Mouse (Mus musculus): ENCODE data around the gene Tesmin. TPM values are rescaled to one million over a fixed set of nuclear protein-coding genes. Genes with fewer than 3 reads are reported as not detected.

The Tesmin gene
- polyA plus RNA-seq, 1 experiment from 2014 or later = 0.39 TPM

DNA sequence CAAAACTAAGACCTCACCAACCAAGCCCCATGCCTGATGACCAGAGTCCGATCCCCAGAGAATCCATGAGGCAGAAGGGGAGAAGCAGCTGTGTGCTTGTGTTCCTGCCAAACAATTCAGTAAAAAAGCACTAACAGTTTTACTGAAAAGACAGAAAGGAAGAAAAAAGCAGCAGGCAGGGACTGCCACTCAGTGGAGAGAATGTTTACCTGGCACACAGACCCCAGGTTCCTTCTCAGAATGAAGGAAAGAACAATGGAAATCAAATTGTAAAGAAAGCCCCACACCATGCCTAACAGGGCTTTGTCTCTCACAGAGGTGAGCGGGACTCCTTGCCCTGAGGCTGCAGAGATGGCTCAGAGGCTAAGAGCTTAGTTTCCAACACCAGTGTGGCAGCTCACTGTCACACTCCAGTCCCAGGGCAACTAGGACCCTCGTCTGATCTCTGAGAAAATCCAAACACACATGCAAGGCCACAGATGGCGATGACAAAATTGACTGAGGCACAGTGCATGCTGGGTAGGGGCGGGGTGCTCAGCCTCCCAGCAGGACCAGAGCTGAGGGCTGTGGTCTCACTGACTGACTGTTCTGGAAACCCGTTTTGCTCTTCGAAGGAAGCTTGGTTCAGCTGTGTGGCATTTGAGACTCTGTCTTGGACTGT lies 40.6 kb downstream of the Tesmin start:
- ATAC-seq (ENCODE audit: insufficient read depth) (no peak), DNase-seq (peak; percentile 25)
- Histone ChIP-seq H3K27me3 (ENCODE audit: insufficient read depth, low read length) (no peaks in the 10 kb centered on the region), H3K9ac (no peak overlapping the region), H3K9me3 (ENCODE audit: low read depth, low read length) (no peaks in the 10 kb centered on the region), H3K27ac (ENCODE audit: low read depth) (no peak overlapping the region), H3K4me1 (ENCODE audit: insufficient read depth) (no peaks in the 10 kb centered on the region), H3K4me2 (no peak overlapping the region), H3K4me3 (ENCODE audit: low read depth, low read length) (no peak overlapping the region), H3K36me3 (ENCODE audit: insufficient read depth) (no peaks in the 10 kb centered on the region)
- no peak for TF ChIP-seq CTCF (IDR thresholded peaks at IDR 0.05; ENCODE audit: low read depth)
- WGBS = 48% methylated on average over 7 of the region's 7 CpGs

DNA sequence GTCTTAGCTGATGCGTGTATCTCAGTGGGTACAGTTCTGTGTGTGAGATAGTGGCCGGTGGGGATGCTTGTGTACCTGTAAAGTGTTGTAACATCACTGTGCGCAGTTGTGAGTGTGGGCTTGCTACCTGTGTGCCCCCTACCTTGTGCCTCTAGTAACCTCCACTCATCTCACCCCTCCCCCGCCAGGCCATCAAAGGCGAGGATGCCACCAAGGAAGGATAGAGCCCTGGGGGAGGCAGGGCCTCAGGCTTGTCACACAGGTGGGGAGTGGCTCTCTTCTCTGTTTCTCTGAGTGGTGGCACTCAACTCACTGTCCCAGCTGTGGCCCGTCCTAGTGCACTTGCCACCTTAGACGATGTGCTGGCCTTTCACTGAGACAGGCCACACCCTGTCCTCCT lies 42.4 kb downstream of the Tesmin start:
- Histone ChIP-seq H3K9ac (no peak overlapping the region), H3K4me2 (no peak overlapping the region), H3K4me3 (ENCODE audit: low read depth, low read length) (no peak overlapping the region), H3K27ac (ENCODE audit: low read depth) (no peak overlapping the region), H3K9me3 (ENCODE audit: low read depth, low read length) (no peaks in the 10 kb centered on the region), H3K4me1 (ENCODE audit: insufficient read depth) (no peaks in the 10 kb centered on the region), H3K36me3 (ENCODE audit: insufficient read depth) (no peaks in the 10 kb centered on the region), H3K27me3 (ENCODE audit: insufficient read depth, low read length) (no peaks in the 10 kb centered on the region)
- DNase-seq = no peak
- WGBS = 62% methylated on average over 7 of the region's 7 CpGs
- no peak for TF ChIP-seq CTCF (IDR thresholded peaks at IDR 0.05; ENCODE audit: low read depth)
- no peak for ATAC-seq (ENCODE audit: insufficient read depth)

DNA sequence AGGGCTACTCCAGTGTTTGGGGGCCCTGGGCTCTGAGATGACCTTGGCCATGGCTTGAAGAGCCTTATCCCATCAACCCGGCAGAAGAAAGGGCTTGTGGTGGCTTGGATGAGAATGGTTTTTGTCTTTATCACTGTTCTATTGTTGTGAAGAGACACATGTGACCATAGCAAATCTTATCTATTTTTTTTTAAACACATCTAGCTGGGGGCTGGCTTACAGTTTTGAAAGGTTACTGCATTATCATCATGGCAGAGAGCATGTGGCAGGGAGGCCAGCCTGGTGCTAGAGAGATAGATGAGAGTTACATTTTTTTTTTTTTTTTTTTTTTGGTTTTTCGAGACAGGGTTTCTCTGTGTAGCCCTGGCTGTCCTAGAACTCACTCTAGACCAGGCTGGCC lies 43.3 kb downstream of the Tesmin start:
- Histone ChIP-seq H3K9me3 (ENCODE audit: low read depth, low read length) (no peaks in the 10 kb centered on the region), H3K27ac (ENCODE audit: low read depth) (no peak overlapping the region), H3K27me3 (ENCODE audit: insufficient read depth, low read length) (no peaks in the 10 kb centered on the region), H3K9ac (no peak overlapping the region), H3K4me2 (no peak overlapping the region), H3K36me3 (ENCODE audit: insufficient read depth) (no peaks in the 10 kb centered on the region), H3K4me3 (ENCODE audit: low read depth, low read length) (no peak overlapping the region), H3K4me1 (ENCODE audit: insufficient read depth) (no peaks in the 10 kb centered on the region)
- WGBS = 77% methylated on average over 1 of the region's 2 CpGs
- DNase-seq (no peak), ATAC-seq (ENCODE audit: insufficient read depth) (no peak)
- no peak for TF ChIP-seq CTCF (IDR thresholded peaks at IDR 0.05; ENCODE audit: low read depth)

DNA sequence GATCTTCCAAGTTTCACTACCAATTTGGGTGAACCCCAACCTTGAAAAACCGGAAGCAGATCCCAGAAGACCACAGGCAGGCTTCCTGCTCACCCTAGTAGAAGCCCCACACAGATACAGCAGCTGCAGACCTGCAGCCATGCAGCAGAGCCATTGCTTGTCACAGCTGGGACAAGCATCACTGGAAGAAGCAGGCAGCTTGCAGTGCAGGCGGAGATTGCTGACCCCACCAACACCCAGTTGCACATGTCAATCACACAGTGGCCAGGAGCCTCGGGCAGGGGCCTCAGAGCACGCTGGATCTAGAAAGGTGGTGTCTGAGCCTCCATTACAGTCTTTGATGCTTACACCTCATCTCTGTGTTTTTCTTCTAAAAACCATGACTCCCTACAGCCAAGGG lies 45.5 kb downstream of the Tesmin start:
- TF ChIP-seq CTCF (IDR thresholded peaks at IDR 0.05; ENCODE audit: low read depth) = no peak
- Histone ChIP-seq H3K27me3 (ENCODE audit: insufficient read depth, low read length) (no peaks in the 10 kb centered on the region), H3K4me1 (ENCODE audit: insufficient read depth) (no peaks in the 10 kb centered on the region)

DNA sequence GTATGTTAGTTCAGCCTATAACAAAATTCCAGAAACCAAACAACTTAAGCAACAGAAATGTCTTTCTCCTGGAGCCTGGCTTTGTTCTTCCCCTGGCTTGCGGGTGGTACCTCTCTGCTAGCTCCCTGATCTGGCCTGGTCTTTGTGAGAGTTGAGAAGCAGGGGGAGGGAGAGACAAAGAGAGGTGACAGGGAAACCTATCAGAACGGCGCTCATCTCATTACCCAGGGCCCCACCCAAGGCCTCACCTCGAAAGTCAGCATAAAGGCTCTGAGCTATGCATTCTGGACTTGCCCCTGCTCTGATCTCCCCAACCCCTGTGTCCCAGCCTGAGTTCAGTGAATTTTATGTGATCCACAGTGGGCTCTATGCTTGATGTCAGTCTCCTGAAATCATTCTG lies 46.0 kb downstream of the Tesmin start:
- ATAC-seq (ENCODE audit: insufficient read depth) = no peak
- 31% methylated on average over 4 of the region's 4 CpGs for WGBS
- no peak for TF ChIP-seq CTCF (IDR thresholded peaks at IDR 0.05; ENCODE audit: low read depth)

More for the DNA sequence above, 45.5 kb downstream of the Tesmin start:
- 34% methylated on average over 4 of the region's 4 CpGs for WGBS
- no peaks in the 10 kb centered on the region for H3K36me3 ChIP-seq (ENCODE audit: insufficient read depth)
- DNase-seq (no peak), ATAC-seq (ENCODE audit: insufficient read depth) (no peak)
- H3K9me3 ChIP-seq (ENCODE audit: low read depth, low read length) = no peaks in the 10 kb centered on the region
- H3K4me3 ChIP-seq (ENCODE audit: low read depth, low read length) = no peak overlapping the region
- H3K27ac ChIP-seq (ENCODE audit: low read depth) = no peak overlapping the region
- no peak overlapping the region for H3K9ac ChIP-seq
- H3K4me2 ChIP-seq = no peak overlapping the region

DNA sequence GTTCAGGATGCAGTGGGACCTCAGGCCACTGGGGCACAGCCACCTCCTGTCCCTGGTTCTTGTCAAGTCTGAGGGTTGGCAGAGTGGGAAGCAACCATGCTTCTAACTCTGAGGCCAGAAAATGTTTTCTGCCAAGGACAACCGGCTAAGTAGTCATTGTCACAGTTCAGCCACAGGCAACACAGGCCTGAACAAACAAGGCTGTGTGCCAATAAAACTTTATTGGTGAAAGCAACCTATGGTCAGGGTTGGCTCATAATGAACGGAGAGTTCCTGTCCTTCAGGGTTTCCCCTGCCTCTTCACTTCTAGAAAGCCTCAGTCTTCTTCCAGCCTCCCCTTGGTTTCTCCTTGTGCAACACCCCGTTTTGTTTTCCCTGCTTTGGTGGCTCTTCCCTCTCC lies 47.2 kb downstream of the Tesmin start:
- 65% methylated on average over 3 of the region's 3 CpGs for WGBS
- H3K36me3 ChIP-seq (ENCODE audit: insufficient read depth) = no peaks in the 10 kb centered on the region
- no peak overlapping the region for H3K4me2 ChIP-seq
- no peaks in the 10 kb centered on the region for H3K27me3 ChIP-seq (ENCODE audit: insufficient read depth, low read length)
- ATAC-seq (ENCODE audit: insufficient read depth) (no peak), DNase-seq (no peak)
- no peaks in the 10 kb centered on the region for H3K4me1 ChIP-seq (ENCODE audit: insufficient read depth)
- no peaks in the 10 kb centered on the region for H3K9me3 ChIP-seq (ENCODE audit: low read depth, low read length)
- H3K9ac ChIP-seq = no peak overlapping the region
- no peak overlapping the region for H3K27ac ChIP-seq (ENCODE audit: low read depth)
- no peak for TF ChIP-seq CTCF (IDR thresholded peaks at IDR 0.05; ENCODE audit: low read depth)
- no peak overlapping the region for H3K4me3 ChIP-seq (ENCODE audit: low read depth, low read length)

More for the DNA sequence above, 46.0 kb downstream of the Tesmin start:
- DNase-seq = no peak
- H3K9me3 ChIP-seq (ENCODE audit: low read depth, low read length) = no peaks in the 10 kb centered on the region
- H3K4me3 ChIP-seq (ENCODE audit: low read depth, low read length) = no peak overlapping the region
- no peak overlapping the region for H3K4me2 ChIP-seq
- no peaks in the 10 kb centered on the region for H3K36me3 ChIP-seq (ENCODE audit: insufficient read depth)
- no peak overlapping the region for H3K9ac ChIP-seq
- no peaks in the 10 kb centered on the region for H3K4me1 ChIP-seq (ENCODE audit: insufficient read depth)
- no peaks in the 10 kb centered on the region for H3K27me3 ChIP-seq (ENCODE audit: insufficient read depth, low read length)
- H3K27ac ChIP-seq (ENCODE audit: low read depth) = no peak overlapping the region

DNA sequence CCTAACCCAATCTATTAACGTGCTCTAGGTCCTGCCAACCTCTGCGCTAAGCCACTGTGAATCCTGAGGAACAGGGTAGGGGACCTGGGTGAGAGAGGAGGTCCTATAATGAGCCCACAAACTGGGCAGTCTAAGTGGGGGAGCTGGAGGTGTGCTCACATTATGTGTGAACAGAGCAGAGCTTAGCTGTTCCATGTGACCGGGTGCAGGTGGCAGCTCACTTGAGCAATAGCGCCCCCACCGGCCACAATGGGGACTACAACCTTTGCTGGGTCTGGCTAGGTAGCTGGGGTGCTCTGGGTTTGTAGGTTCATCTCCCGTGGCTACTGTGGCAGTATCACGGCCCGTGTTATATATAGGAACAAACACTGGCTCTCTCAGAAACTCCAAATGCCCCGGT lies 48.2 kb downstream of the Tesmin start:
- TF ChIP-seq CTCF (IDR thresholded peaks at IDR 0.05; ENCODE audit: low read depth) = peak; percentile 63
- Histone ChIP-seq H3K4me2 (no peak overlapping the region), H3K9ac (no peak overlapping the region), H3K4me1 (ENCODE audit: insufficient read depth) (no peaks in the 10 kb centered on the region), H3K4me3 (ENCODE audit: low read depth, low read length) (no peak overlapping the region), H3K36me3 (ENCODE audit: insufficient read depth) (no peaks in the 10 kb centered on the region), H3K27ac (ENCODE audit: low read depth) (no peak overlapping the region), H3K27me3 (ENCODE audit: insufficient read depth, low read length) (no peaks in the 10 kb centered on the region), H3K9me3 (ENCODE audit: low read depth, low read length) (no peaks in the 10 kb centered on the region)
- no peak for ATAC-seq (ENCODE audit: insufficient read depth)
- WGBS = 58% methylated on average over 9 of the region's 9 CpGs
- DNase-seq = peak; percentile 37

Data from lung, embryonic 14.5 days (tissue).